Mouse (Mus musculus) MN1 (cell line): ENCODE measurements around the gene Rps8.
"Not testable (repeated sequence)": the region's sequence is repeated elsewhere in the genome, so short reads cannot be mapped to it uniquely, and the experiment has no call there.

Experiments used
- DNase-seq: peaks from one replicate; pipeline ENCODE4 v3.0.0-alpha.2; 2016; ENCODE audit warnings: low spot score

Rps8 gene

DNA sequence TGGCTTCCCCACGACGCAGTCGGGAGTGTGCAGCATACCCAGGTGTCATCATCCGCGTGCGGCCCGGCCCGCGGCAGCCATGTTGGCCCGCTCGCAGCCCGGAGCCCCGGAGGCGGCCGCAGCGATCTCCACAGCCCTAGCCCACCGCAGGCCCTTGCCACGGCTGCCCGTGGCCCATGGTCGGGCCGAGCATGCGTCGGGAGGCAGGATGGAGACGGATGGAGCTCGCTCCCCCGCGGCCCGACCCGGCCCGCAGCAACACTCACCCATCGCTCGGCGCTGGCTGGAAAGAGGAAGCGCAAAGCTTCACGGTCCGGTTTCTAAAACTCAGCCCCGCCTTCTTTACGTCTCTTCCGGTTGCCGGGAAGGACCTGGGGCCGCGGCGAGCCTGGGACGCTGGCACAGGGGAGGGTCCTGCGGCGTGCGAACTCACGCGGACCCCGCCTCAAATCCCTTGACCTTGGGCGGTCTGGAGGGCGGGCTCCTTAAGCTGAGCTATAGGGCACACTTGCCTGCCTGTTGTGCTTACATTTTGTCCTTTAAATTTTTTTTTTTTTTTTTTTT lies at the start of gene Rps8:
TSS of gene Rps8 (minus strand) at position 452 of the 564 bp plus-strand sequence.
- DNase-seq: peak; percentile 85

- peak; percentile 57 for DNase-seq
Observed at GRCm38 (mm10) chr4:117202992-117203354, 46.9 kb upstream of the Rps8 start.

- peak; percentile 81 for DNase-seq
Observed at GRCm38 (mm10) chr4:117202046-117202991, 46.3 kb upstream of the Rps8 start.

DNA sequence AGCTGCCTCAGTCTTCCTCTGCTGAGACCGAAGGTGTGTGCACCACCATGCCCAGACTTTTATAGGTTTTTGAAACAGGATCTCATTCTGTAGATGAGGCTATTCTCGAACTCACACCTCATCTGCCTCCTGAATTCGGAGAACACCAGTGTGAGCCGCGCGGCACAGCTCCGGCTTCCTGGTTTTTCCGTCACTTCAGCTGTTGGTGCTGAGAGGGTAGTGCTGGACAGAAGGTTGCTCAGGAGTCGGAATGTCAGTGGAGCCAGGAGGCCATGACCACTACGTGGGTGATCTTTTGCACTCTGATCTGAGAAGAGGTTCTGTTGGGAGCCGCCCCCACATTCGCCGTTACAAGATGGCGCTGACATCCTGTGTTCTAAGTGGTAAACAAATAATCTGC lies 35.8 kb upstream of the Rps8 start:
- DNase-seq: no peak

- DNase-seq: no peak
Observed at GRCm38 (mm10) chr4:117190660-117191059, 34.6 kb upstream of the Rps8 start.

GRCm38 (mm10) chr4:117189856-117190543 lies 34.0 kb upstream of the Rps8 start:
- DNase-seq: peak; percentile 91

DNA sequence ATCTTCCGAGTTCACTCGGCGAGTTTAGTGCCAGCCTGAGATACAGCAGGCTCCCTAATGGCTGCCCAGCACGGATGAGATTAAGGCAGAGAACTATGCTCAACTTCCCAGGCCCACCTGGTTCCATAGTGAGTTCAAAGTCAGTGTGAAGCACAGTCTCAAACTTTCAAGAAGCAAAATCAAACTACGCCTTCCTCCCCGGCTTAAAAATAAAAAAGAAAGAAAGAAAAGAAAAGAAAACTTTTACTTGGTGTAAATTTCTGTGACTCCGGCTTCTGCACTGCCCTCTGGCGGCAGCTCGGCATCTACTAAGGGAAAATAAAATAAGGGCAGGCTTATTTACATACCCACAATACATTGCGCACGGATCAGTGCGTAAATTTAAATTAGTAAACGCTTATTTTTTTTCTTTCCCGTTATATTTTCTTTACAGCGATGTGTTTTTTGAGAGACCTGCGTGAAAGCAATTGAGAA lies 33.4 kb upstream of the Rps8 start:
- peak; percentile 84 for DNase-seq

DNA sequence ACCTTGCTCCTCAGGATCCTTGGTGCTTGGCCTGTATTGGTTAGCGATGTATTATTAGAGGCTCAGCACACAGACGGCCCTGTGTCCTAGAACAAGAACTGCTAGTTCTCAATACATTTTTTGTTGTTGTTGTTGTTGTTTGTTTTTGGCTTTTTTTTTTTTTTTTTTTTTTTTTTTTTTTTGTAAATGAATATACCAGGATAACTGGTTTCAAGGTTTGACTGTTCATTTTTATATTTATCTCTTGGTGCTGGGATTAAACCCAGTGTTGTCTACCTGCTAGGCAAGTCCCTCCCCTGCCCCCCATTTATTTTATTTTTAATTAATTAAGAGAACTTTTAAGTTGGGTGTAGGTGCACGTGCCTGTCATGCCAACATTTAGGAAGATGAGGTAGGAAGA lies 32.9 kb upstream of the Rps8 start:
- no peak for DNase-seq

DNA sequence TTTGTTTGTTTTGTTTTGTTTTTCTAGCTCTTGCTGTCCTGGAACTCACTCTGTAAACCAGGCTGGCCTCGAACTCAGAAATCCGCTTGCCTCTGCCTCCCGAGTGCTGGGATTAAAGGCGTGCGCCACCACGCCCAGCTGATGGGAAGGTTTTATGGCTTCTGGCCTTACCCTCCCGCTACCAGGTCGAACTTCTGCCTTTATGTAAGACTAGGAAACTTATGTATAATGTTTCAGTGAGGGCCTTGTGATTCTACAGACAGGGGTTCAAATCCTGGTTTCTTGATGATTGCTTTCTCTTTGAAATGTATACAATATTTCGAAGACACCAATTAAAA lies 26.7 kb upstream of the Rps8 start:
- not testable (repeated sequence) for DNase-seq

DNA sequence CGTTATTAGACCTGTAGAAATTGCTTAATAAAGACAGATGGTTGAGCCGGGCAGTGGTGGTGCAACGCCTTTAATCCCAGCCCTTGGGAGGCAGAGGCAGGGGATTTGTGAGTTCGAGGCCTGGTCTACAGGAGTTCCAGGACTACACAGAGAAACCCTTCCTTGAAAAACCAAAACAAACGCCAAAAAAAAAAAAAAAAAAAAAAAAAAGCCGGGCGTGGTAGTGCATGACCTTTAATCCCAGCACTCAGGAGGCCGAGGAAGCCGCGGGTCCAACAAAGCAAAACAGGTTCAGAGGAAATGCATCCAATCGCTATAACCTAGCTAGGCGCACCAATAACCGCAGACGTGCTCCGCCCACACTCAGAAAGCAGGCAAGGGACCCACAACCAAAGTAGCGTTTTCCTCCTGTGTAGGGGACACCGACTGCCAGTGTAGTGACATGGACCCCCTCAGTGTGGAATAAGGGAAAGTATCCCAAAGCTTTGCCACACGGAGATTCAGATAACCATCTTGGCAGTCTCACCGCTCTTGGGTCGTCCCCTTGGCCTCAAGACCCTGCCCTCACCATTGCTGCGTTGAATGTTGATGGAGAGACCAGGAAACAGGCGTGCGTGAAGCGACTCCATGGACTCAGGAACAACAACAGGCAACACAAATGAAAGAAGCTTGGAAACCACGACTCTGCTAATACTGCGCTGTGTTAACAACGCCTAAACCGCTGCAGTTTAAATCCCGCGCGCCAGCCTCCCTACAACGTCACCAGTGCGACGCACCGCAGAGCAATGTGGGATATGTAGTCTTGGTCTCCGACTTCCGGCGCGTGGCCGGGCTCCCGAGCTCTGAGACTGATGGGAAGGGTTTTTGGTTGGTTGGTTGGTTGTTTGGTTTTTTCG lies 26.1 kb upstream of the Rps8 start, which contains the start of gene Kif2c:
TSS of gene Kif2c (minus strand) at position 777 of the 896 bp plus-strand sequence.
- DNase-seq: peak; percentile 94

DNA sequence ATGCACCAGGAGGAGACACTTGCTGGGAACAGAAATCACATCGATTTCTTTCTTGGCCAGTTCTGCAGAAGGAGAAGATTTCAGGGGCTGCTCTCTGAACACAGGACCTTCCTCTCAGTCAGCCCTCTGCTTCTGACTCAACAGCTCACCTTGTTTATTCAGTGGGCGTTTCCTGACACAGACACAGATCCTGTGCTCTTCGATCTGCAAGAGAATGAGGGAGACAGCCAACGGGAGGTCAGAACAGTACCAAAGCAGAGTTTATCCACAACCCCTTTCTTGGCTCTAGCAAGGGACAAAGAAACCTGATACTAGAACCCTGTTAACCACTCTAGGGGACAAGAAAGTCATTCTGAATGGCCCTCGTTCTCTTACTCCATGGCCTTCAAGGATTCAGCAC lies 13.9 kb upstream of the Rps8 start:
- no peak for DNase-seq

DNA sequence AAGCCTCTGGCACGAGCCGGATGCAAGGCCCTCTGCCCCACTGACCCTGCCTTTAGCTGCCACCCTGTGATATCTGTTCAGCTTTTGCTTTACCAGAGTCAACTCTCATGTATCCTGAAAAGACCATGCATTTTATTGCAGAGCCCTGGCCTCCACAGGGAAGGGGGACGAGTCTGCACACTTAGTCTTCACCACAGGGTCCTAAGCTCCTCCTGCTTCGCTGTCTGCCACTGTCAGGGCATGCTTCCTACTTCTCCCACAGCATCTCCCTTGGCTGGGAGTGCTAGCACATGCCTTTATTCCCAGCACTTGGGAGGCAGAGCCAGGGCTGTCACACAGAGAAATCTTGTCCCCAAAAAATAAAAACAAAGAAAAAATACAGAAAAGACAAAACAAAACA lies 5.1 kb upstream of the Rps8 start:
- no peak for DNase-seq

- DNase-seq: no peak
Observed at GRCm38 (mm10) chr4:117159666-117160065, 3.6 kb upstream of the Rps8 start.

GRCm38 (mm10) chr4:117156372-117156771 lies 329 bp upstream of the Rps8 start:
- no peak for DNase-seq

- DNase-seq: no peak
Observed at GRCm38 (mm10) chr4:117155020-117155791, 837 bp downstream of the Rps8 start.

DNA sequence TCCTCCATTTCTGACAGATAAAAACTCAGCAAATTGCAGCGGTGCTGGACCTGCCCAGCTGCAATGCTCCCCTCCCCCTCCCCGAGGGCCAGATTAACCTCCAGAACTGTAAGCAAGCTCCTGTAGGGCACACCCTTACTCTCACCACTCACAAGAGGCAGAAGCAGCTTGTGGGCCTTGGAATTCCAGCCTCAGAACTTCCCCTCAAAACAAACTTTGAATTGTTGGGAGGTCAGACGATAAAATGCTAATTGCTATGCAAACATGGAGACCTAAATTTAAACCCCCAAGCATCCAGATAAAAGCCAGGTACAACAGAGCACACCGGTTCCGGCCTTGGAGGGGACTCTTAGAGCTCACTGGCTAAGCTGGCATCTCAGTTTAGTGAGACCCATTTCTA lies 3.3 kb downstream of the Rps8 start:
- DNase-seq: no peak

- DNase-seq: no peak
Observed at GRCm38 (mm10) chr4:117151416-117151815, 4.6 kb downstream of the Rps8 start.

- no peak for DNase-seq
Observed at GRCm38 (mm10) chr4:117150212-117150733, 5.8 kb downstream of the Rps8 start.

- no peak for DNase-seq
Observed at GRCm38 (mm10) chr4:117149291-117150211, 6.5 kb downstream of the Rps8 start.

GRCm38 (mm10) chr4:117148815-117149214 lies 7.2 kb downstream of the Rps8 start:
- DNase-seq: no peak
